Mouse (Mus musculus) neural tube, embryonic 13.5 days (tissue): ENCODE measurements around the gene Pdcd1lg2. TPM values are rescaled to one million over a fixed set of nuclear protein-coding genes. Genes with fewer than 3 reads are reported as not detected.

Experiments used
- ATAC-seq: fragments of 200-750 bp; cut with Nextera tagmentation; 2 replicates; pipeline ENCODE4 v1.8.0; 2017; ENCODE audit warnings: low read depth, mild to moderate bottlenecking, moderate TSS enrichment, moderate library complexity
- H3K27ac ChIP-seq: fragments of 300-500 bp; sonication (generic); replicated peaks from 2 replicates; pipeline ENCODE4 v1.5.1; 2015; ENCODE audit warnings: moderate library complexity, mild to moderate bottlenecking, inconsistent platforms
- H3K27me3 ChIP-seq: fragments of 300-500 bp; sonication (generic); 2 replicates; pipeline ENCODE4 v1.6.1; 2015; ENCODE audit warnings: mild to moderate bottlenecking, inconsistent platforms
- H3K36me3 ChIP-seq: fragments of 300-500 bp; sonication (generic); 2 replicates; pipeline ENCODE4 v1.6.1; 2015; ENCODE audit warnings: mild to moderate bottlenecking, inconsistent platforms
- H3K4me1 ChIP-seq: fragments of 300-500 bp; sonication (generic); replicated peaks from 2 replicates; pipeline ENCODE4 v1.6.1; 2015; ENCODE audit warnings: inconsistent platforms
- H3K4me2 ChIP-seq: fragments of 300-500 bp; sonication (generic); 2 replicates; pipeline ENCODE4 v1.6.1; 2015; ENCODE audit warnings: inconsistent platforms, mild to moderate bottlenecking, moderate library complexity
- H3K4me3 ChIP-seq: fragments of 300-500 bp; sonication (generic); 2 replicates; pipeline ENCODE4 v1.5.1; 2015; ENCODE audit warnings: mild to moderate bottlenecking, inconsistent platforms
- H3K9ac ChIP-seq: fragments of 300-500 bp; sonication (generic); 2 replicates; pipeline ENCODE4 v1.6.1; 2015; ENCODE audit warnings: moderate library complexity, mild to moderate bottlenecking, inconsistent platforms
- H3K9me3 ChIP-seq: fragments of 300-500 bp; sonication (generic); 2 replicates; pipeline ENCODE4 v1.6.1; 2016; ENCODE audit warnings: inconsistent platforms
- WGBS: fragments of 180-500 bp; shearing (Covaris S2); methylation state at CpG from one replicate; pipeline ENCODE4 v1.1.7; 2015; 5-methylcytosine and 5-hydroxymethylcytosine counted together
- polyA plus RNA-seq: library from polyadenylated mRNA; unstranded; fragments of >200 nt; fragmentation: Nextera tagmentation; extraction: Ambion mirVana; gene quantifications from 2 replicates; pipeline ENCODE4 v1.2.1, GENCODE M21; 2015

Gene Pdcd1lg2
- polyA plus RNA-seq, 1 experiment from 2014 or later, result not detected

DNA sequence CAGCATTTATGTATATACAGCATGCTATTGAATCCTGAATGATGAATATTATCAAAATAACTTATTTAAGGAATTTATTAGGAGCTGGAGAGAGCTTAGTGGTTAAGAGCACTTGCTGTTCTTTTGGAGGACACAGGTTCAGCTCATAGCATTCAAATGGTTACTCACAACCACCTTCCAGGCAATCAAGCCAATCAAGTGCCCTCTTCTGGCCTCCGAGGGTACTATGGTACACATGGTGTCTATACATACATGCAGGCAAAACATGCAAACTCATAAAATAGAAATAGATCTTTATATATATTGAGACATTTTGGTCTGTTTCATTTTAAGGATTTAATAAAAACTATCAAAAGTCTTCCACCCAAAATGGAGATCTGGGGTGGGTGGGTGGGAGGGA lies 21.9 kb upstream of the Pdcd1lg2 start:
- H3K4me1 ChIP-seq, result no peaks in the 10 kb centered on the region
- no peaks in the 10 kb centered on the region for H3K36me3 ChIP-seq
- no peaks in the 10 kb centered on the region for H3K27me3 ChIP-seq
- no peak overlapping the region for H3K27ac ChIP-seq
- no peak overlapping the region for H3K9ac ChIP-seq
- H3K4me3 ChIP-seq, result no peak overlapping the region
- ATAC-seq, result no peak
- H3K4me2 ChIP-seq, result no peak overlapping the region
- H3K9me3 ChIP-seq, result no peaks in the 10 kb centered on the region
- 86% methylated on average over 1 of the region's 1 CpGs for WGBS

DNA sequence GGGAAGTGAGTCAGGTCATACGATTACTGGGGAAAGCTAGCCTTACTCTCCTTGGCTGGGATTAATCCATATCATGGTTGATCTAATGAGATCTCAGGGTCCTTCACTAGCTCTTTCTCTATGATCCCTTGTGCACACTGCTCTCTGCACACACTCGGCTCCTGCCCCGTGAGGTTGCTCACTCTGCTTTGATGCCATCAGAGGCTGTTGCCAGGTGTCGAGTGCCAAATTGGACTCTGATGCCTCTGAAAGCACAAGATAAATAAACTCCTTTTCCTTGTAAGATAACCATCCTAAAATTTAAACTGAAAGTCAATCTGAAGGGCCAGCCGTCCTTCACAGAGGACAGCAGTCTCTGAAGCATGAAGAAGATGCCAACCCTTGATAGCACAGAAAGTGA lies 20.2 kb upstream of the Pdcd1lg2 start:
- Histone ChIP-seq H3K27ac (no peak overlapping the region), H3K36me3 (no peaks in the 10 kb centered on the region), H3K4me2 (no peak overlapping the region), H3K27me3 (no peaks in the 10 kb centered on the region), H3K4me1 (no peaks in the 10 kb centered on the region), H3K9me3 (no peaks in the 10 kb centered on the region), H3K4me3 (no peak overlapping the region), H3K9ac (no peak overlapping the region)
- 90% methylated on average over 5 of the region's 5 CpGs for WGBS
- ATAC-seq, result no peak

DNA sequence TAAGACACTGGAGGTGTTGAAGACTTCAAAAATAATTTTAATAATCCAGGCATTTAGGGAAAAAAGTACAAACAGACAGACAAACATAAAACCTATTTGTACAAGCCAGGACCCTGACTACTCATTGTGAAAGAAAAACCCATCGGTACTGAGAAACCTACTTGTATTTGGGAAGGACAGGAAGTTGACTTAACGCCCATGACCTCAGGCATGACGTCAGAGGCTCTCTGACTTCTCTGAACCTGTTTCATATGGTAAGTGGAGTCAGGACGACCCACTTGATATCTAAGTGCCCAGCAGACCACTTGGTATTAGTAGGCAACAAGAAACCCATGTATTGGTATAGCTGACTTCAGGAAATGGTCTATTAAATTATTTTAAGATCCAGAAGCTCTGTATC lies 19.4 kb upstream of the Pdcd1lg2 start:
- Histone ChIP-seq H3K9me3 (no peaks in the 10 kb centered on the region), H3K9ac (no peak overlapping the region), H3K27ac (no peak overlapping the region), H3K36me3 (no peaks in the 10 kb centered on the region), H3K4me3 (no peak overlapping the region), H3K4me1 (no peaks in the 10 kb centered on the region), H3K27me3 (no peaks in the 10 kb centered on the region), H3K4me2 (no peak overlapping the region)
- 73% methylated on average over 4 of the region's 4 CpGs for WGBS
- no peak for ATAC-seq

DNA sequence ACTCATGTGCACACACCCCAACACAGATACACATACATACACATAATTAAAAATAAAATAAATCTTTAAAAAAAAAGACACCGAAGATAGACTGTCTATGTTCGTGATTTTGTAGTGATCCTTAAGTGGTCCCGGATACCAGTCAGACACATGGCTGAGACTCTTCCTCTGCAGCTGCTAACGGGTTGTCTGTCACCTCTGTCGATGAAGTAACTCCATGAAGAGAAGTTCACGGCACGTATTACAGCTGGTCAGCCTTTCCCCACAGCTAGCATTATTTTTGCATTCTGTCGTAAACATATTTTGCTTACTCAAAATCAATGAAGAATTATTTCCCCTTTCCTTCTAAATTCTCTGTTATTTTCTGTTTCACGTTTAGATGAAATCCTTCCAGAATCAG lies 17.4 kb upstream of the Pdcd1lg2 start:
- Histone ChIP-seq H3K27me3 (no peaks in the 10 kb centered on the region), H3K27ac (no peak overlapping the region), H3K9ac (no peak overlapping the region), H3K36me3 (no peaks in the 10 kb centered on the region), H3K4me2 (no peak overlapping the region), H3K4me3 (no peak overlapping the region), H3K9me3 (peaks cover 6% of the 10 kb centered on the region; the same call in 1 of the 2 replicates), H3K4me1 (no peaks in the 10 kb centered on the region)
- no peak for ATAC-seq
- 91% methylated on average over 9 of the region's 9 CpGs for WGBS

DNA sequence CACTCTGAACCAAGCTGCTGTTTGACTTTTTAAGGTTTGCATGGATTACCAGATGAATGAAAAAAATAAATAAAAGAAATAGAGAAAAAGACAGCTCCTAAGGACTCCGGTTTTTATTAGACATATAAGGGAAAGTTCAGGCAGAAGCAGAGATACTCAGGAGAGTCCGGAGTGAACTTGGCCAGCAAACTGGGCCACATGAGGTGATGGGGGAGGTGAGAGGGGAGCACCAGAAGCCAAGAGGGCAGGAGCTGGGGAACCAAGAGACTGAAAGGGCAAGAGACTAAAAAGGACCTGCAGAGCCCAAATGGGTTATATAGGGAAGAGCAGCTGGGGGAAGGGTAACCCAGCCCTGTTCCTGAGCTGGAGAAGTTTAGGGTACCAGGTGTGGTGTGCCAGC lies 16.0 kb upstream of the Pdcd1lg2 start:
- H3K27me3 ChIP-seq, result no peaks in the 10 kb centered on the region
- H3K4me2 ChIP-seq, result no peak overlapping the region
- H3K4me1 ChIP-seq, result no peaks in the 10 kb centered on the region
- peaks cover 8% of the 10 kb centered on the region; the same call in 1 of the 2 replicates for H3K9me3 ChIP-seq
- 88% methylated on average over 2 of the region's 2 CpGs for WGBS
- no peaks in the 10 kb centered on the region for H3K36me3 ChIP-seq
- H3K4me3 ChIP-seq, result no peak overlapping the region
- H3K27ac ChIP-seq, result no peak overlapping the region
- ATAC-seq, result no peak
- H3K9ac ChIP-seq, result no peak overlapping the region

DNA sequence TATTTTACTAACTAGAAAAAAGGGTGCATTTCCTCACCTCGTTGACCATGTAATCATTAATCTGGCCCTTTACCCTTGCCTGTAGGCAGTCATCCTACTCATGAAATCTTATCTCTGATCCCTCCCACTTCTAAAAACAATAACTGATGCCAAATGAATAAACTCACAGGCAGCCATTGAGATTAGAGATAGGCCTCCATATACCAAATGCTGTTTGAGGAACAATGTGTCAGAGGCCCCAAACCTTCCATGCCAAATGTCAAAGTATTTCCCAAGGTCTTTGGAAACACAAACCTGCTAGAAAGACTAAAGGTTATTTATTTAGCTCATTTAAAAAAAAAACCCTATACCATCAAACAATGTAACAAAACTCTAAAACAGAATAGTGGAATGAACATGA lies 14.4 kb upstream of the Pdcd1lg2 start:
- no peak overlapping the region for H3K9ac ChIP-seq
- 86% methylated on average over 1 of the region's 1 CpGs for WGBS
- H3K4me1 ChIP-seq, result no peaks in the 10 kb centered on the region
- no peak overlapping the region for H3K27ac ChIP-seq
- H3K4me2 ChIP-seq, result no peak overlapping the region
- H3K9me3 ChIP-seq, result peaks cover 8% of the 10 kb centered on the region
- ATAC-seq, result no peak
- H3K4me3 ChIP-seq, result no peak overlapping the region
- H3K36me3 ChIP-seq, result no peaks in the 10 kb centered on the region
- no peaks in the 10 kb centered on the region for H3K27me3 ChIP-seq

DNA sequence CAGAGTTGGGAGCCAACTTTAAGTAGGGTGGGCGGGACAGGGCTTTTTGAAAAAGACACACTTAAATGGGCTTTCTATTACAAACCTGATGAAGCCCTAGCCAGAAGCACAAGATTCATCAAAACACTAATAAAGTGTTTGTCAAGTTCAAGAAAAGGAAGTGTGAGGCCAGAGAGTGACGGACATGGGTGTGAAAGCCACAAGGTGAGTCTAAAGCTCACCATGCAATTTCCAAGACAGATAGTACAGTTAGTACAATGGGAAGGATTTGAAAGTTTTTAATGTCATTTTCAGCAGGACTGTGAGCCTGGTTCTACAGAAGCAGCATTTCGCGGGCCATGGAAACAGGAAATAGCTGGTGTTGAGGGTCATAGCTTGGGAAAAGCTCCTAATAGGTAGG lies 10.9 kb upstream of the Pdcd1lg2 start:
- Histone ChIP-seq H3K4me3 (no peak overlapping the region), H3K9ac (no peak overlapping the region), H3K9me3 (peaks cover 8% of the 10 kb centered on the region), H3K36me3 (no peaks in the 10 kb centered on the region), H3K27ac (no peak overlapping the region), H3K4me1 (peaks cover 3% of the 10 kb centered on the region; the same call in 1 of the 2 replicates), H3K4me2 (no peak overlapping the region), H3K27me3 (no peaks in the 10 kb centered on the region)
- no peak for ATAC-seq
- 87% methylated on average over 4 of the region's 4 CpGs for WGBS

DNA sequence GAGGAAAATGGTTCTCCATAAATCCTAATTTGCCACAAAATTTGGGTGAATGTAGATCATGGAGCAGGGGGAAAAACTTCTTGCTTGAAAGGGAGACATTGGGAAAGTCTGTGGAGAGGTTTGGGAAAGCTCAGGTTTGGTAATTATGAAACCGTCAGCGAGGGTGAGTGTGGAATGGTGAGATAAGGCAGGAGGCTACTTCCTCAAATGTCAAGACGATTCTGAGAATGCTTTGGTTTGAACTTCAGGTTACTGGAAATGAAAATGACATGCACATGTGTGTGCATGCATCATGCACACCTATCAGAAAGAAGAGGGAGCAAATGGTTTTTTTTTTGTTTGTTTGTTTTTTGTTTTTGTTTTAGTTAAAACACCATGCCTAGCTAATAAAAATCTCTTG lies 10.3 kb upstream of the Pdcd1lg2 start:
- 90% methylated on average over 3 of the region's 3 CpGs for WGBS
- Histone ChIP-seq H3K4me3 (no peak overlapping the region), H3K36me3 (no peaks in the 10 kb centered on the region), H3K4me2 (no peak overlapping the region), H3K9me3 (peaks cover 8% of the 10 kb centered on the region), H3K27me3 (no peaks in the 10 kb centered on the region), H3K27ac (no peak overlapping the region), H3K9ac (no peak overlapping the region), H3K4me1 (peaks cover 3% of the 10 kb centered on the region; the same call in 1 of the 2 replicates)
- no peak for ATAC-seq

DNA sequence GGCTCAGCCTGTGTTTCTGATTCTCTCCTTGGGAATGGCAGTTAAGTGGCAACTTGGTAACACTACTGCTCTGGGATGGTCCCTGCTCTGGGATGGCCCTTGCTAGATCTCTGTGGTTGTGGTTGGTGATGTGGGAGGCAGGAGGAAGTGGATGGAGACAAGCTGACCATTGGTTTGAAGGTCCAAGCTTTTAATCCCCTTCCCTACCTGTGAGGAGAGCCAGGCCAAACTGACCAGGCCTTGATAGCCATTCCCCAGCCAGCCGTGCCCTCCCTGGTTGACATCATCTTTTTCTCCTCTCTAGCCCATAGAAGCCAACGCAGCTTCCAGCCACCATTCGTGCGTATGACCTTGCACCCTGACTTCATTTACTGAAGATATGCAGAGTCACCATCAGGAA lies 8.1 kb upstream of the Pdcd1lg2 start:
- Histone ChIP-seq H3K4me1 (peaks cover 3% of the 10 kb centered on the region; the same call in 1 of the 2 replicates), H3K9ac (no peak overlapping the region), H3K36me3 (no peaks in the 10 kb centered on the region), H3K27ac (no peak overlapping the region), H3K4me2 (no peak overlapping the region), H3K4me3 (no peak overlapping the region), H3K27me3 (no peaks in the 10 kb centered on the region), H3K9me3 (peaks cover 8% of the 10 kb centered on the region)
- no peak for ATAC-seq
- 90% methylated on average over 4 of the region's 4 CpGs for WGBS

DNA sequence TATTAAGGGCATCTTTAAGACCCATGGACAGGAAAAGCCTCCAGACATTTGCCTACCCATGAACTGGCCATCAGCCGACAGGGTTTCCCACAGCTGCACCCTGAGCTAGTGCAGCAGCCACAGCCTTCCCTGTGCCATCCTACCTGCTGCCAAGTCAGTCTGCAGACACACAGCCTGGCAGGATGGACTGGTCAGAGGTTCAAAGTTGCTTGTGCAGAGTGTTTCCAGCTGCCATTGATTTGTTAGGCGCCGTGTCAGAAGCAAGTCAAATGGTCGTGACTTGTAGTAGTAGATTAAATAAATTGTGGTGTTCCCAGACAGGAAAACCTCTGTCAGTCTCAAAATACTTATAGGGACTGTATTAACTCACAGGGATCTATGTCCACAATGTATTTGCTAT lies 7.5 kb upstream of the Pdcd1lg2 start:
- no peak overlapping the region for H3K4me2 ChIP-seq
- no peak for ATAC-seq
- no peaks in the 10 kb centered on the region for H3K27me3 ChIP-seq
- H3K27ac ChIP-seq, result no peak overlapping the region
- H3K4me1 ChIP-seq, result peaks cover 3% of the 10 kb centered on the region; the same call in 1 of the 2 replicates
- H3K9ac ChIP-seq, result no peak overlapping the region
- H3K4me3 ChIP-seq, result no peak overlapping the region
- H3K36me3 ChIP-seq, result no peaks in the 10 kb centered on the region
- peaks cover 2% of the 10 kb centered on the region for H3K9me3 ChIP-seq
- WGBS, result 83% methylated on average over 4 of the region's 4 CpGs

DNA sequence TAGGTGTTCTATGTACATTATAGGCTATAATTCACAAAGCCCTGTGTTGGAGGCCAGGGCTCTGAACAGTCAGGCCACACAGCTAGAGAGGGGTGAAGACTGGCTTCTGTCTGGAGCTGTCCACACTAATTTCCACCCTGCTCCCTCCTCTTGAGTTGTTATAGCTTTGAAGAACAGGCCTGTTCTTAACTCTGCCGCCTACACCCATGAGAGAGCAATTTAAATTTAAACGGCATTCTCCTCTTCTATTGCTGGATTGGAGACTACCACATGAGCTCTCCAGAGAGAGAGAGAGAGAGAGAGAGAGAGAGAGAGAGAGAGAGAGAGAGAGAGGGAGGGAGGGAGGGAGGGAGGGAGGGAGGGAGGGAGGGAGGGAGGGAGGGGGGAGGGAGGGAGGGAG lies 5.3 kb upstream of the Pdcd1lg2 start:
- no peak overlapping the region for H3K9ac ChIP-seq
- no peaks in the 10 kb centered on the region for H3K36me3 ChIP-seq
- H3K27me3 ChIP-seq, result no peaks in the 10 kb centered on the region
- H3K9me3 ChIP-seq, result no peaks in the 10 kb centered on the region; the same call in 1 of the 2 replicates
- no peak overlapping the region for H3K4me3 ChIP-seq
- no peak overlapping the region for H3K4me2 ChIP-seq
- 63% methylated on average over 2 of the region's 2 CpGs for WGBS
- peaks cover 3% of the 10 kb centered on the region; the same call in 1 of the 2 replicates for H3K4me1 ChIP-seq
- no peak overlapping the region for H3K27ac ChIP-seq
- no peak for ATAC-seq

DNA sequence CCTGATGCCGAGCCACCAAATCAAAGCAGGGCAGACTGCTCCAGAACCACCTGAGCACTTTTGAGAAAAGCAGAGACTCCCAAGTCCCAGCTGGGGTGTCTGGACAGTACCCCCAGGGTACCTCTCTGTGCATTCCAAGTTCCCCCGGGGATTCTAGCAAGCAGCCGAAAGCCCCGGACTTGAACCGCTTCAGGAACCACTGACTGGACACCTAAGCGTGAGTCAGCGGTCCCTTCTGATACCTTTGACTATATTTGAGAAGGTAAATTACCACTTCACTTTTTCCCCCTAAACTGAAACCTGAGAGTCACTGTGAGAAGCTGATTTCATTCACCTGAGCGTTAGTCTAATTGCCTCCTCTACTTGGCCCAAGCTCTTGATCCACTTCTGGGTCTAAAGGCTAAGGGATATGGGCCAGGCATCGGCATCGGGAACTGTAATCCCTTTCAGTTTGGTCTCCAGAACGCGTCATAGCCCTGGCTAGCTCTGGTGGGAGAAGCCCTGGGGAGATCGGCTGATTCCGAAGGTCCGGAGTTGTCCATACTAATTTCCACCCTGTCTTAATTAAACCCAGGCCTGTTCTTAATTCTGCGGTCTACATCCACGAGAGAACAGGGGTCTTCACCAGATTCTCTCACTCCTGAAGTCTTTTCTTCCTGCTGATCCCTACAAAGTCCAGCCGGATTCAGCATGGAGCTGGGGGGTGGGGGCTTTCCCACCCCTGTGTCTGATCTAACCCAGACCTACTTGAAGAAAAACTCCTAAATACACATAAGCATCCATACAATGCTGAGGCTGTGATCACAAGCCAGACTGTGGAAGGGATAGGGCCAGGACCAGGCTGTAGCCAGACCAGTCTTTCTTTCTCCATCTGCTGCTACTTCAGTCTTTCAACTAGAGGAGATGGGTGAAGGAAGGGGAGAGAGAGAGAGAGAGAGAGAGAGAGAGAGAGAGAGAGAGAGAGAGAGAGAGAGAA lies 4.4 kb upstream of the Pdcd1lg2 start:
- Histone ChIP-seq H3K4me2 (no peak overlapping the region), H3K36me3 (no peaks in the 10 kb centered on the region), H3K27me3 (no peaks in the 10 kb centered on the region), H3K4me3 (no peak overlapping the region), H3K9ac (no peak overlapping the region), H3K9me3 (no peaks in the 10 kb centered on the region), H3K4me1 (peaks cover 3% of the 10 kb centered on the region; the same call in 1 of the 2 replicates), H3K27ac (no peak overlapping the region)
- WGBS, result 86% methylated on average over 18 of the region's 18 CpGs
- ATAC-seq, result no peak
